Mouse (Mus musculus): ENCODE data around the gene Tmprss11g.

The Tmprss11g gene

GRCm38 (mm10) chr5:86518500-86518899, at the start of gene Tmprss11g:
Gene Tmprss11g, minus strand, starts transcription at chr5:86518600.
- DNase-seq: no peak

- DNase-seq: no peak
These were observed 28.3 kb upstream of the Tmprss11g start for GRCm38 (mm10) chr5:86546693-86547092.

GRCm38 (mm10) chr5:86540601-86541000, 22.2 kb upstream of the Tmprss11g start:
- DNase-seq: no peak

GRCm38 (mm10) chr5:86528725-86529124, 10.3 kb upstream of the Tmprss11g start:
- no peak for DNase-seq

- no peak for DNase-seq
These were observed 6.9 kb downstream of the Tmprss11g start for GRCm38 (mm10) chr5:86511538-86511937.

- no peak for DNase-seq
These were observed 24.9 kb downstream of the Tmprss11g start for GRCm38 (mm10) chr5:86493453-86493852.

GRCm38 (mm10) chr5:86482562-86482961, 35.8 kb downstream of the Tmprss11g start:
- DNase-seq: no peak

- DNase-seq: no peak
These were observed 36.4 kb downstream of the Tmprss11g start for GRCm38 (mm10) chr5:86482031-86482430.

GRCm38 (mm10) chr5:86473859-86474258, 44.5 kb downstream of the Tmprss11g start:
- DNase-seq: no peak

GRCm38 (mm10) chr5:86468890-86469289, 49.5 kb downstream of the Tmprss11g start, which contains the start of gene Tmprss11a:
Gene Tmprss11a, minus strand, starts transcription at chr5:86468990.
- no peak for DNase-seq

- no peak for DNase-seq
These were observed 79.1 kb downstream of the Tmprss11g start for GRCm38 (mm10) chr5:86439306-86439705.

- no peak for DNase-seq
These were observed 79.9 kb downstream of the Tmprss11g start for GRCm38 (mm10) chr5:86438548-86438947.

All from kidney, postnatal 4 days (tissue).